Mouse (Mus musculus) erythroblast, embryonic 14.5 days (primary cell): ENCODE measurements around the gene Slc27a5.

Source experiments
- GATA1 ChIP-seq: IDR thresholded peaks from 2 replicates; pipeline ENCODE4 v1.6.1; 2012; ENCODE audit warnings: low read length, inconsistent platforms, mixed read lengths
- TAL1 ChIP-seq: IDR thresholded peaks from 3 replicates; pipeline ENCODE4 v1.6.1; 2012; ENCODE audit warnings: low read length, inconsistent platforms, mixed read lengths

- TF ChIP-seq GATA1 (no peak), TAL1 (no peak)
Observed at GRCm38 (mm10) chr7:13041256-13041655, 43.3 kb upstream of the Slc27a5 start.
